Mouse (Mus musculus): ENCODE results near the gene Itprid2. TPM values are rescaled to one million over a fixed set of nuclear protein-coding genes. Genes with fewer than 3 reads are reported as not detected.

The Itprid2 gene
- polyA plus RNA-seq, 1 experiment = 6.7 TPM

- no peaks in the 10 kb centered on the region for H3K27me3 ChIP-seq (ENCODE audit: control insufficient read depth, insufficient read depth, low read length)
- no peak for DNase-seq
- H3K27ac ChIP-seq (ENCODE audit: control insufficient read depth, insufficient read depth, low read length) = no peak overlapping the region
- H3K4me1 ChIP-seq (replicated peaks; ENCODE audit: control insufficient read depth, insufficient read depth, low read length) = no peaks in the 10 kb centered on the region
- no peak overlapping the region for H3K4me3 ChIP-seq (ENCODE audit: control insufficient read depth, insufficient read depth, low read length)
- no peaks in the 10 kb centered on the region for H3K36me3 ChIP-seq (ENCODE audit: control insufficient read depth, insufficient read depth, low read length)
- WGBS = 88% methylated on average over 1 of the region's 1 CpGs
- TF ChIP-seq POLR2A (IDR thresholded peaks at IDR 0.05; ENCODE audit: control insufficient read depth, extremely low read depth, insufficient read depth, low read length, poor library complexity) (no peak), CTCF (IDR thresholded peaks at IDR 0.05; ENCODE audit: borderline replicate concordance, control insufficient read depth, extremely low read depth, insufficient read depth, low read length, poor library complexity) (no peak)
These were observed 42.6 kb downstream of the Itprid2 start for GRCm38 (mm10) chr2:79677663-79678257.

GRCm38 (mm10) chr2:79681672-79682071 is 46.5 kb downstream of the Itprid2 start:
- no peak for DNase-seq
- TF ChIP-seq POLR2A (IDR thresholded peaks at IDR 0.05; ENCODE audit: control insufficient read depth, extremely low read depth, insufficient read depth, low read length, poor library complexity) (no peak), CTCF (IDR thresholded peaks at IDR 0.05; ENCODE audit: borderline replicate concordance, control insufficient read depth, extremely low read depth, insufficient read depth, low read length, poor library complexity) (no peak)
- H3K4me1 ChIP-seq (replicated peaks; ENCODE audit: control insufficient read depth, insufficient read depth, low read length) = no peaks in the 10 kb centered on the region
- 91% methylated on average over 4 of the region's 4 CpGs for WGBS
- no peaks in the 10 kb centered on the region for H3K27me3 ChIP-seq (ENCODE audit: control insufficient read depth, insufficient read depth, low read length)
- no peaks in the 10 kb centered on the region for H3K36me3 ChIP-seq (ENCODE audit: control insufficient read depth, insufficient read depth, low read length)
- H3K4me3 ChIP-seq (ENCODE audit: control insufficient read depth, insufficient read depth, low read length) = no peak overlapping the region
- H3K27ac ChIP-seq (ENCODE audit: control insufficient read depth, insufficient read depth, low read length) = no peak overlapping the region

- Histone ChIP-seq H3K27ac (ENCODE audit: control insufficient read depth, insufficient read depth, low read length) (no peak overlapping the region), H3K4me3 (ENCODE audit: control insufficient read depth, insufficient read depth, low read length) (no peak overlapping the region), H3K4me1 (replicated peaks; ENCODE audit: control insufficient read depth, insufficient read depth, low read length) (no peaks in the 10 kb centered on the region), H3K27me3 (ENCODE audit: control insufficient read depth, insufficient read depth, low read length) (no peaks in the 10 kb centered on the region), H3K36me3 (ENCODE audit: control insufficient read depth, insufficient read depth, low read length) (no peaks in the 10 kb centered on the region)
- no peak for TF ChIP-seq POLR2A (IDR thresholded peaks at IDR 0.05; ENCODE audit: control insufficient read depth, extremely low read depth, insufficient read depth, low read length, poor library complexity)
- TF ChIP-seq CTCF (IDR thresholded peaks at IDR 0.05; ENCODE audit: borderline replicate concordance, control insufficient read depth, extremely low read depth, insufficient read depth, low read length, poor library complexity) = no peak
- no peak for DNase-seq
- 98% methylated on average over 4 of the region's 4 CpGs for WGBS
These were observed 48.1 kb downstream of the Itprid2 start for GRCm38 (mm10) chr2:79683258-79683657.

GRCm38 (mm10) chr2:79690838-79691237 is 55.7 kb downstream of the Itprid2 start:
- H3K36me3 ChIP-seq (ENCODE audit: control insufficient read depth, insufficient read depth, low read length) = no peaks in the 10 kb centered on the region
- no peaks in the 10 kb centered on the region for H3K4me1 ChIP-seq (replicated peaks; ENCODE audit: control insufficient read depth, insufficient read depth, low read length)
- no peaks in the 10 kb centered on the region for H3K27me3 ChIP-seq (ENCODE audit: control insufficient read depth, insufficient read depth, low read length)
- no peak overlapping the region for H3K4me3 ChIP-seq (ENCODE audit: control insufficient read depth, insufficient read depth, low read length)
- DNase-seq = no peak
- no peak for TF ChIP-seq POLR2A (IDR thresholded peaks at IDR 0.05; ENCODE audit: control insufficient read depth, extremely low read depth, insufficient read depth, low read length, poor library complexity)
- no peak for TF ChIP-seq CTCF (IDR thresholded peaks at IDR 0.05; ENCODE audit: borderline replicate concordance, control insufficient read depth, extremely low read depth, insufficient read depth, low read length, poor library complexity)
- no peak overlapping the region for H3K27ac ChIP-seq (ENCODE audit: control insufficient read depth, insufficient read depth, low read length)
- 62% methylated on average over 3 of the region's 3 CpGs for WGBS

GRCm38 (mm10) chr2:79695190-79695589 is 60.0 kb downstream of the Itprid2 start:
- Histone ChIP-seq H3K4me1 (replicated peaks; ENCODE audit: control insufficient read depth, insufficient read depth, low read length) (peaks cover 2% of the 10 kb centered on the region; the same call in 1 of the 2 replicates), H3K27ac (ENCODE audit: control insufficient read depth, insufficient read depth, low read length) (no peak overlapping the region), H3K27me3 (ENCODE audit: control insufficient read depth, insufficient read depth, low read length) (no peaks in the 10 kb centered on the region), H3K4me3 (ENCODE audit: control insufficient read depth, insufficient read depth, low read length) (no peak overlapping the region), H3K36me3 (ENCODE audit: control insufficient read depth, insufficient read depth, low read length) (no peaks in the 10 kb centered on the region)
- 87% methylated on average over 4 of the region's 4 CpGs for WGBS
- TF ChIP-seq CTCF (IDR thresholded peaks at IDR 0.05; ENCODE audit: borderline replicate concordance, control insufficient read depth, extremely low read depth, insufficient read depth, low read length, poor library complexity) (no peak), POLR2A (IDR thresholded peaks at IDR 0.05; ENCODE audit: control insufficient read depth, extremely low read depth, insufficient read depth, low read length, poor library complexity) (no peak)
- no peak for DNase-seq

- Histone ChIP-seq H3K27ac (ENCODE audit: control insufficient read depth, insufficient read depth, low read length) (no peak overlapping the region), H3K36me3 (ENCODE audit: control insufficient read depth, insufficient read depth, low read length) (no peaks in the 10 kb centered on the region), H3K27me3 (ENCODE audit: control insufficient read depth, insufficient read depth, low read length) (no peaks in the 10 kb centered on the region), H3K4me1 (replicated peaks; ENCODE audit: control insufficient read depth, insufficient read depth, low read length) (peaks cover 2% of the 10 kb centered on the region; the same call in 1 of the 2 replicates), H3K4me3 (ENCODE audit: control insufficient read depth, insufficient read depth, low read length) (no peak overlapping the region)
- 44% methylated on average over 12 of the region's 12 CpGs for WGBS
- no peak for TF ChIP-seq CTCF (IDR thresholded peaks at IDR 0.05; ENCODE audit: borderline replicate concordance, control insufficient read depth, extremely low read depth, insufficient read depth, low read length, poor library complexity)
- TF ChIP-seq POLR2A (IDR thresholded peaks at IDR 0.05; ENCODE audit: control insufficient read depth, extremely low read depth, insufficient read depth, low read length, poor library complexity) = no peak
- no peak for DNase-seq
These were observed 60.8 kb downstream of the Itprid2 start for GRCm38 (mm10) chr2:79695939-79696338.
